Mouse (Mus musculus): Measurements from ENCODE around the gene Pank4. TPM values are rescaled to one million over a fixed set of nuclear protein-coding genes. Genes with fewer than 3 reads are reported as not detected.
A peak's percentile ranks its signal among the peaks of the same experiment; 100 is the strongest.

Gene Pank4
- polyA plus RNA-seq, 1 experiment: 45.9 TPM

GRCm38 (mm10) chr4:154967173-154967572 lies 3.2 kb downstream of the Pank4 start:
- no peak for DNase-seq (ENCODE audit: low spot score)

- DNase-seq (ENCODE audit: low spot score): no peak
Measured at GRCm38 (mm10) chr4:154972546-154972945, 8.6 kb downstream of the Pank4 start.

GRCm38 (mm10) chr4:154974163-154974611 lies 10.3 kb downstream of the Pank4 start:
- DNase-seq (ENCODE audit: low spot score): no peak

GRCm38 (mm10) chr4:154980110-154980509 lies 16.2 kb downstream of the Pank4 start:
- DNase-seq (ENCODE audit: low spot score): no peak

- no peak for DNase-seq (ENCODE audit: low spot score)
Measured at GRCm38 (mm10) chr4:154981076-154981475, 17.2 kb downstream of the Pank4 start.

GRCm38 (mm10) chr4:154981530-154981929 lies 17.6 kb downstream of the Pank4 start:
- DNase-seq (ENCODE audit: low spot score): no peak

GRCm38 (mm10) chr4:154982247-154983120 lies 18.6 kb downstream of the Pank4 start:
- DNase-seq (ENCODE audit: low spot score): no peak

- no peak for DNase-seq (ENCODE audit: low spot score)
Measured at GRCm38 (mm10) chr4:154983767-154984166, 19.8 kb downstream of the Pank4 start.

- DNase-seq (ENCODE audit: low spot score): no peak
Measured at GRCm38 (mm10) chr4:154985151-154985777, 21.3 kb downstream of the Pank4 start.

- peak; percentile 61 for DNase-seq (ENCODE audit: low spot score)
Measured at GRCm38 (mm10) chr4:154986096-154986495, 22.2 kb downstream of the Pank4 start.

GRCm38 (mm10) chr4:154986750-154987149 lies 22.8 kb downstream of the Pank4 start:
- no peak for DNase-seq (ENCODE audit: low spot score)

- no peak for DNase-seq (ENCODE audit: low spot score)
Measured at GRCm38 (mm10) chr4:154994876-154995275, 31.0 kb downstream of the Pank4 start.

- DNase-seq (ENCODE audit: low spot score): no peak
Measured at GRCm38 (mm10) chr4:154996572-154997154, 32.7 kb downstream of the Pank4 start.

- no peak for DNase-seq (ENCODE audit: low spot score)
Measured at GRCm38 (mm10) chr4:154999379-154999778, 35.5 kb downstream of the Pank4 start.

- no peak for DNase-seq (ENCODE audit: low spot score)
Measured at GRCm38 (mm10) chr4:155005278-155005677, 41.4 kb downstream of the Pank4 start.

- no peak for DNase-seq (ENCODE audit: low spot score)
Measured at GRCm38 (mm10) chr4:155006296-155006695, 42.4 kb downstream of the Pank4 start.

- DNase-seq (ENCODE audit: low spot score): no peak
Measured at GRCm38 (mm10) chr4:155007641-155008040, 43.7 kb downstream of the Pank4 start.

GRCm38 (mm10) chr4:155008075-155008474 lies 44.2 kb downstream of the Pank4 start:
- no peak for DNase-seq (ENCODE audit: low spot score)

- DNase-seq (ENCODE audit: low spot score): no peak
Measured at GRCm38 (mm10) chr4:155009216-155009615, 45.3 kb downstream of the Pank4 start.

GRCm38 (mm10) chr4:155010870-155011269 lies 46.9 kb downstream of the Pank4 start:
- no peak for DNase-seq (ENCODE audit: low spot score)

GRCm38 (mm10) chr4:155011312-155012025 lies 47.5 kb downstream of the Pank4 start:
- no peak for DNase-seq (ENCODE audit: low spot score)

- no peak for DNase-seq (ENCODE audit: low spot score)
Measured at GRCm38 (mm10) chr4:155012115-155012514, 48.2 kb downstream of the Pank4 start.

Measured in urinary bladder, adult 2 months (tissue).